Mouse (Mus musculus): ENCODE data around the gene Atg9b. TPM values are rescaled to one million over a fixed set of nuclear protein-coding genes. Genes with fewer than 3 reads are reported as not detected.
"Not testable (repeated sequence)": the region's sequence is repeated elsewhere in the genome, so short reads cannot be mapped to it uniquely, and the experiment has no call there.

The Atg9b gene
- polyA plus RNA-seq, 1 experiment: 0.39 TPM

DNA sequence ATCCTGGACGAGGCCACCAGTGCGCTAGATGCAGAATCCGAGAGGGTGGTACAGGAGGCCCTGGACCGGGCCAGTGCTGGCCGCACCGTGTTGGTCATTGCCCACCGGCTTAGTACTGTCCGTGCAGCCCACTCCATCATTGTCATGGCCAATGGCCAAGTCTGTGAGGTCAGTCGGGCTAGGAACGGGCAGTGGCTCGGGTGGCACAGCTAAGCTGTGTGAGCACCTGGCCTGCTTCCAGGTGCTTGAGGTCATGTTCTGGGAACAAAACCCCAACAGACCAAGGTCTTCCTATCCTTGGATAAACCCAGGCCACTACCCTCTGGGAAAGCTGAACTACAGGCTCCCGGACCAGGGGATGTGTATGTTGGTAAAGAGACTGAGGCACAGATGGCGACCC, 16.7 kb upstream of the Atg9b start:
- Histone ChIP-seq H3K4me3 (ENCODE audit: insufficient read depth, low read length) (no peak overlapping the region), H3K27ac (ENCODE audit: insufficient read depth, low read depth, low read length) (no peak overlapping the region), H3K4me1 (ENCODE audit: control insufficient read depth, insufficient read depth, low read length) (peaks cover 11% of the 10 kb centered on the region; the same call in 1 of the 2 replicates)
- TF ChIP-seq CTCF (IDR thresholded peaks at IDR 0.05; ENCODE audit: low read depth, low read length) (no peak), POLR2A (IDR thresholded peaks at IDR 0.05; ENCODE audit: borderline replicate concordance, low read depth, low read length) (no peak)

- TF ChIP-seq CTCF (IDR thresholded peaks at IDR 0.05; ENCODE audit: low read depth, low read length) (no peak), POLR2A (IDR thresholded peaks at IDR 0.05; ENCODE audit: borderline replicate concordance, low read depth, low read length) (no peak)
- H3K4me3 ChIP-seq (ENCODE audit: insufficient read depth, low read length): no peak overlapping the region
- H3K27ac ChIP-seq (ENCODE audit: insufficient read depth, low read depth, low read length): no peak overlapping the region
- H3K4me1 ChIP-seq (ENCODE audit: control insufficient read depth, insufficient read depth, low read length): peaks cover 11% of the 10 kb centered on the region; the same call in 1 of the 2 replicates
Measured at GRCm38 (mm10) chr5:24405389-24405876, 13.5 kb upstream of the Atg9b start.

GRCm38 (mm10) chr5:24404594-24405360, 12.8 kb upstream of the Atg9b start:
- no peak for TF ChIP-seq POLR2A (IDR thresholded peaks at IDR 0.05; ENCODE audit: borderline replicate concordance, low read depth, low read length)
- no peak for TF ChIP-seq CTCF (IDR thresholded peaks at IDR 0.05; ENCODE audit: low read depth, low read length)
- peaks cover 11% of the 10 kb centered on the region; the same call in 1 of the 2 replicates for H3K4me1 ChIP-seq (ENCODE audit: control insufficient read depth, insufficient read depth, low read length)
- H3K4me3 ChIP-seq (ENCODE audit: insufficient read depth, low read length): no peak overlapping the region
- H3K27ac ChIP-seq (ENCODE audit: insufficient read depth, low read depth, low read length): no peak overlapping the region

DNA sequence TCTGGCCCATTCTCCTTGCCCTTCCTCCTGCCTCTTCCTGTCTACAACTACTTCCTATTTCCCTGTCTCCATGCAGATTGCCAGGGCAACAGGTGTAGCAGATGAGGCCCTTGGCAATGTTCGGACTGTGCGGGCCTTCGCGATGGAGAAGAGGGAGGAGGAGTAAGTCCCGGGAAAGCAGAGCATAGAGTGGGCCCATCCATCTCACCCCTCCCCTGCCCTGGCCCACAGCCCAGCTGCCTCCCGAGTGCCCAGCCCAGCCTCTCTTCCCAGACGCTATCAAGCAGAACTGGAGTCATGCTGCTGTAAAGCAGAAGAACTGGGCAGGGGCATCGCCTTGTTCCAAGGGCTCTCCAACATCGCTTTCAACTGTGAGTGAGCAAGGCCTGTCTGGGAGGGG, 10.0 kb upstream of the Atg9b start:
- Histone ChIP-seq H3K27ac (ENCODE audit: insufficient read depth, low read depth, low read length) (no peak overlapping the region), H3K4me3 (ENCODE audit: insufficient read depth, low read length) (no peak overlapping the region)
- TF ChIP-seq POLR2A (IDR thresholded peaks at IDR 0.05; ENCODE audit: borderline replicate concordance, low read depth, low read length) (no peak), CTCF (IDR thresholded peaks at IDR 0.05; ENCODE audit: low read depth, low read length) (no peak)

GRCm38 (mm10) chr5:24400911-24401605, 9.1 kb upstream of the Atg9b start:
- Histone ChIP-seq H3K4me3 (ENCODE audit: insufficient read depth, low read length) (no peak overlapping the region), H3K4me1 (ENCODE audit: control insufficient read depth, insufficient read depth, low read length) (peaks cover 11% of the 10 kb centered on the region; the same call in 1 of the 2 replicates), H3K27ac (ENCODE audit: insufficient read depth, low read depth, low read length) (no peak overlapping the region)
- no peak for TF ChIP-seq POLR2A (IDR thresholded peaks at IDR 0.05; ENCODE audit: borderline replicate concordance, low read depth, low read length)
- no peak for TF ChIP-seq CTCF (IDR thresholded peaks at IDR 0.05; ENCODE audit: low read depth, low read length)

More for the DNA sequence above, 10.0 kb upstream of the Atg9b start:
- peaks cover 11% of the 10 kb centered on the region; the same call in 1 of the 2 replicates for H3K4me1 ChIP-seq (ENCODE audit: control insufficient read depth, insufficient read depth, low read length)

GRCm38 (mm10) chr5:24400362-24400761, 8.4 kb upstream of the Atg9b start:
- TF ChIP-seq CTCF (IDR thresholded peaks at IDR 0.05; ENCODE audit: low read depth, low read length) (no peak), POLR2A (IDR thresholded peaks at IDR 0.05; ENCODE audit: borderline replicate concordance, low read depth, low read length) (no peak)
- no peak overlapping the region for H3K27ac ChIP-seq (ENCODE audit: insufficient read depth, low read depth, low read length)
- no peak overlapping the region for H3K4me3 ChIP-seq (ENCODE audit: insufficient read depth, low read length)
- H3K4me1 ChIP-seq (ENCODE audit: control insufficient read depth, insufficient read depth, low read length): peaks cover 9% of the 10 kb centered on the region; the same call in 1 of the 2 replicates

GRCm38 (mm10) chr5:24399686-24400085, 7.7 kb upstream of the Atg9b start:
- TF ChIP-seq CTCF (IDR thresholded peaks at IDR 0.05; ENCODE audit: low read depth, low read length) (no peak), POLR2A (IDR thresholded peaks at IDR 0.05; ENCODE audit: borderline replicate concordance, low read depth, low read length) (no peak)

DNA sequence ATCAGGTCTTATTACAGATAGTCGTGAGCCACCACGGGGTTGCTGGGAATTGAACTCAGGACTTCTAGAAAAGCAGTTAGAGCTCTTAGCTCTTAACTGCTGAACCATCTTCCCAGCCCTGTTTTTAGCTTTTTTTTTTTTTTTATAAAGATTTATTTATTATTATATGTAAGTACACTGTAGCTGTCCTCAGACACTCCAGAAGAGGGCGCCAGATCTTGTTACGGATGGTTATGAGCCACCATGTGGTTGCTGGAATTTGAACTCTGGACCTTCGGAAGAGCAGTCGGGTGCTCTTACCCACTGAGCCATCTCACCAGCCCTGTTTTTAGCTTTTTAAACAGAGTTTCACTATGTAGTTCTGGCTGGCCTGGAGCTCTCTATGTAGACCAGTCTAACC, 4.3 kb upstream of the Atg9b start:
- not testable (repeated sequence) for H3K27ac ChIP-seq (ENCODE audit: insufficient read depth, low read depth, low read length); H3K4me3 ChIP-seq (ENCODE audit: insufficient read depth, low read length)
- H3K4me1 ChIP-seq (ENCODE audit: control insufficient read depth, insufficient read depth, low read length): peaks cover 16% of the 10 kb centered on the region

More at GRCm38 (mm10) chr5:24399686-24400085, 7.7 kb upstream of the Atg9b start:
- H3K27ac ChIP-seq (ENCODE audit: insufficient read depth, low read depth, low read length): no peak overlapping the region
- H3K4me3 ChIP-seq (ENCODE audit: insufficient read depth, low read length): no peak overlapping the region
- peaks cover 4% of the 10 kb centered on the region for H3K4me1 ChIP-seq (ENCODE audit: control insufficient read depth, insufficient read depth, low read length)

DNA sequence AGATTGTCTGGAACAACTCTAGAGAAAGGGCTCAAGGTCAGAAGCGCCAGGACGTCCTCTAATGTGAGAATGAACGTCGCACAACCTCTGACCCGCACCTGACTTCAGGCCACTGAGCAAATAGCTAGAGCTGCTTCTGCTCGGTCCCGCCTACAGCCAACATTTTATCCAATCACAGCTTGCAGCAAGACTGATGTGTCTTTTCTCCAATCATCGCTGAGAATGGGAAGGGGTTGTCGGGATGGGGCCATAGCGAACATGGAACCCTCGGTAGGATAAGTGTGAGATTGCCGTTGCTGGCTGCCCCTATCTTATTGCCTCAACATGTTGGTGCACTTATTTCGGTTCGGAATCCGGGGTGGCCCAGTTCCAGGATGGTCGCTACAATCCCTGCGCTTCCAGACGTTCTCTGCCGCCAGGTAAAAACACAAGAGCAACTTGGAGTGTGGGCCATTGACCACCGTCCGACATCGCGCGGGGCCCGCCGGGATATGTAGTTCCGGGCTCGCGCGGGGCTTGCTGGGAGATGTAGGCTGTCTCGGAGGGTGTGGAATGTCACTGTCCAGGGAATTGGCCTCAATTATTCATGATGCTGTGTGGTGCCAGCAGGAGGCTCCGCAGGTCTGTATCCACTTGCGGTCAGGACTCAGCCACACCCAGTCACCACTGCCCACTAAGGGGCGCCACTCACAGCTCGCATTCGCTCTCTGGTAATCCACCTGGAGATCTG, 2.4 kb upstream of the Atg9b start:
- Histone ChIP-seq H3K27ac (ENCODE audit: insufficient read depth, low read depth, low read length) (peak overlapping the region; percentile 82), H3K4me1 (ENCODE audit: control insufficient read depth, insufficient read depth, low read length) (peaks cover 29% of the 10 kb centered on the region), H3K4me3 (ENCODE audit: insufficient read depth, low read length) (peak overlapping the region; percentile 73)
- TF ChIP-seq CTCF (IDR thresholded peaks at IDR 0.05; ENCODE audit: low read depth, low read length) (peak; percentile 51; the same call in 1 of the 2 replicates), POLR2A (IDR thresholded peaks at IDR 0.05; ENCODE audit: borderline replicate concordance, low read depth, low read length) (no peak)
